Mouse (Mus musculus): ENCODE data around the gene Drc7. TPM values are rescaled to one million over a fixed set of nuclear protein-coding genes. Genes with fewer than 3 reads are reported as not detected.

Gene Drc7
- polyA plus RNA-seq, 2 experiments, result 0.10 TPM; not detected in 1

DNA sequence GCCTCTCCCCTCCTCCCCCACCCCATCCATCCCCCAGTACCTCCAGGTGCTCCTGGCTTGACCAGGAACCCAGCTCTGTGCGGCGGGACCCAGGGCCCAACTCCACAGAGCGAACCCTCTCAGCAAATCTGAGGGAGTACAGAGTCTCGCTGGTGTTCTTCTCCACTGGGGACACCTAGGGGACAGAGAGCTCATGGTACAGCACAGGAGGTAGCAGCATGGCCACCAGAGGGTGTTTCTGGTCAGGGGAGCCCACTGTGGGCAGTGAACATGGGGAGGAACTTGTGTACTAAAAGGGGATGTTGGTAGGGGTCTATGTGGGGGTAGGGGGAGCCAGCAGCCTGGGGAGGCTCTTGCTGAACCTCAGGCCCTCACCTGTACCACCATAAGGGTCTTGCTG is 47.1 kb downstream of the Drc7 start:
- no peak for DNase-seq (ENCODE audit: low spot score)
- no peaks in the 10 kb centered on the region for H3K27me3 ChIP-seq (ENCODE audit: control insufficient read depth, insufficient read depth, low read length)
- TF ChIP-seq POLR2A (IDR thresholded peaks at IDR 0.05; ENCODE audit: borderline replicate concordance, extremely low read depth, insufficient read depth, insufficient read length), result no peak
- ATAC-seq (ENCODE audit: low FRiP score, low read depth), result no peak
- H3K9ac ChIP-seq (ENCODE audit: low read depth, low read length, severe bottlenecking), result no peak overlapping the region
- WGBS, result 80% methylated on average over 4 of the region's 4 CpGs
- no peak overlapping the region for H3K4me2 ChIP-seq (replicated peaks; ENCODE audit: low read depth, low read length, severe bottlenecking)
- H3K9me3 ChIP-seq (ENCODE audit: control insufficient read depth, low read length), result no peaks in the 10 kb centered on the region
- no peak overlapping the region for H3K4me3 ChIP-seq (replicated peaks; ENCODE audit: low read length)
- H3K4me1 ChIP-seq (ENCODE audit: control insufficient read depth, insufficient read depth, low read length), result no peaks in the 10 kb centered on the region
- H3K36me3 ChIP-seq (ENCODE audit: control insufficient read depth, insufficient read depth, low read length), result peaks cover 65% of the 10 kb centered on the region
- no peak overlapping the region for H3K27ac ChIP-seq (replicated peaks; ENCODE audit: low read depth, low read length)

DNA sequence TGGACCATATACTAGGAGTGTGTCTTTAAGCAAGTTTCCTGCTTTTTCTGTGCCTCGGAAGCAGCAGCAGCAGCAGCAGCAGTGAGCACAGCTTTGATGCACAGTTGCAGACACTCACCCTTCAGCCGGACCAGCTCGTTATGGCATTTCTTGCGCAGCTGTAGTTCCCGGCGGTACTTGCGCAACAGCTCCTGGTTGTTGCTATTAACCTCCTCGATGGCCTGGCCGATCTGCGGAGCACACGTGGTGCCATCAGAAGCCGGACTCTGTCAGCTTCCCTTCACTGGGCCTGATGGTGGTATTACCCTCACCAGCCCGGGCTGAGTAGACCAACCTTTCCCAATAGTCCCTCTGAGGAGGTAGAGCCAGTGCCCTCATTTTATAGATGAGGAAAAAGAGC is 52.4 kb downstream of the Drc7 start:
- H3K27ac ChIP-seq (replicated peaks; ENCODE audit: low read depth, low read length), result no peak overlapping the region
- TF ChIP-seq POLR2A (IDR thresholded peaks at IDR 0.05; ENCODE audit: borderline replicate concordance, extremely low read depth, insufficient read depth, insufficient read length), result no peak
- DNase-seq (ENCODE audit: low spot score) (no peak), ATAC-seq (ENCODE audit: low FRiP score, low read depth) (no peak)
- H3K9ac ChIP-seq (ENCODE audit: low read depth, low read length, severe bottlenecking), result no peak overlapping the region
- no peaks in the 10 kb centered on the region for H3K9me3 ChIP-seq (ENCODE audit: control insufficient read depth, low read length)
- 85% methylated on average over 13 of the region's 13 CpGs for WGBS
- no peaks in the 10 kb centered on the region for H3K27me3 ChIP-seq (ENCODE audit: control insufficient read depth, insufficient read depth, low read length)
- H3K4me2 ChIP-seq (replicated peaks; ENCODE audit: low read depth, low read length, severe bottlenecking), result no peak overlapping the region
- no peaks in the 10 kb centered on the region for H3K4me1 ChIP-seq (ENCODE audit: control insufficient read depth, insufficient read depth, low read length)
- no peak overlapping the region for H3K4me3 ChIP-seq (replicated peaks; ENCODE audit: low read length)
- H3K36me3 ChIP-seq (ENCODE audit: control insufficient read depth, insufficient read depth, low read length), result peaks cover 40% of the 10 kb centered on the region

DNA sequence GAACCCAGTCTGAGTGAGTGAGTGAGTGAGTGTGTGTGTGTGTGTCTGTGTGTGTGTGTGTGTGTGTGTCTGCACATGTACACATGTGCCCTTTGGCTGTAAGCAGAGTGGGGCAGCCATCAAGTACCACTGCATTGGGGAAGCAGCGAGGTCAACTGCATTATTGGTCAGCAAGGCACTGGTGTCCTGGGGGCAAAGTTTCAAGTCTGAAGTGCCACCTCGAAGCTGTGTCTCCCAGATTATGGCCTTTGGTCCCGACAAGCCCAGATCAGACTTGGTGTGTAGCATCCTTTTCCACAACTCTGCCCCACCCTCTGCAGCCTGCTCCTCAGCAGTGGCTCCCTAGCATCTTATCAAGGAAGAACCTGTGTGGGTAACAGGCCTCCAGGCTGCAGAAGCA is 57.7 kb downstream of the Drc7 start:
- Histone ChIP-seq H3K4me1 (ENCODE audit: control insufficient read depth, insufficient read depth, low read length) (no peaks in the 10 kb centered on the region), H3K27ac (replicated peaks; ENCODE audit: low read depth, low read length) (no peak overlapping the region), H3K9me3 (ENCODE audit: control insufficient read depth, low read length) (no peaks in the 10 kb centered on the region), H3K27me3 (ENCODE audit: control insufficient read depth, insufficient read depth, low read length) (no peaks in the 10 kb centered on the region), H3K4me3 (replicated peaks; ENCODE audit: low read length) (no peak overlapping the region), H3K4me2 (replicated peaks; ENCODE audit: low read depth, low read length, severe bottlenecking) (no peak overlapping the region), H3K36me3 (ENCODE audit: control insufficient read depth, insufficient read depth, low read length) (peaks cover 13% of the 10 kb centered on the region), H3K9ac (ENCODE audit: low read depth, low read length, severe bottlenecking) (no peak overlapping the region)
- ATAC-seq (ENCODE audit: low FRiP score, low read depth) (no peak), DNase-seq (ENCODE audit: low spot score) (no peak)
- WGBS, result 83% methylated on average over 3 of the region's 3 CpGs
- no peak for TF ChIP-seq POLR2A (IDR thresholded peaks at IDR 0.05; ENCODE audit: borderline replicate concordance, extremely low read depth, insufficient read depth, insufficient read length)

DNA sequence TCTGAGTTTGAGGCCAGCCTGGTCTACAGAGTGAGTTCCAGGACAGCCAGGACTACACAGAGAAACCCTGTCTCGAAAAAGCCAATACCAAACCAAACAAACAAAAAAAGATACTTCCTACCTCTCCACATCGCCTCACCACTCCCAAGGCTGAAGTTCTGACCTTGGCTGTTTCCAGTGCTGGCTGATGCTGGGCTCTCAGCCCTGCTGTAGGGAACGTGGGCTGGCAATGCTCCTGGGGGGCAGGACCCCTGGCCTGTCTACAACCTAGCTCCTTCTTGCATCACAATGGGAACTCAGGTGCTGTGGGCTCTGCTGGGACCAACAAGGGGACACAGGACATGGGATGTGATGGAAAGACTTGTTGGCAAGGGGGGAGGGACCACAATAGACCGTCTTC is 58.2 kb downstream of the Drc7 start:
- DNase-seq (ENCODE audit: low spot score) (no peak), ATAC-seq (ENCODE audit: low FRiP score, low read depth) (no peak)
- Histone ChIP-seq H3K9ac (ENCODE audit: low read depth, low read length, severe bottlenecking) (no peak overlapping the region), H3K27me3 (ENCODE audit: control insufficient read depth, insufficient read depth, low read length) (no peaks in the 10 kb centered on the region), H3K9me3 (ENCODE audit: control insufficient read depth, low read length) (no peaks in the 10 kb centered on the region), H3K36me3 (ENCODE audit: control insufficient read depth, insufficient read depth, low read length) (peaks cover 10% of the 10 kb centered on the region), H3K4me2 (replicated peaks; ENCODE audit: low read depth, low read length, severe bottlenecking) (no peak overlapping the region), H3K4me1 (ENCODE audit: control insufficient read depth, insufficient read depth, low read length) (no peaks in the 10 kb centered on the region), H3K27ac (replicated peaks; ENCODE audit: low read depth, low read length) (no peak overlapping the region), H3K4me3 (replicated peaks; ENCODE audit: low read length) (no peak overlapping the region)
- TF ChIP-seq POLR2A (IDR thresholded peaks at IDR 0.05; ENCODE audit: borderline replicate concordance, extremely low read depth, insufficient read depth, insufficient read length), result no peak
- 78% methylated on average over 4 of the region's 4 CpGs for WGBS

DNA sequence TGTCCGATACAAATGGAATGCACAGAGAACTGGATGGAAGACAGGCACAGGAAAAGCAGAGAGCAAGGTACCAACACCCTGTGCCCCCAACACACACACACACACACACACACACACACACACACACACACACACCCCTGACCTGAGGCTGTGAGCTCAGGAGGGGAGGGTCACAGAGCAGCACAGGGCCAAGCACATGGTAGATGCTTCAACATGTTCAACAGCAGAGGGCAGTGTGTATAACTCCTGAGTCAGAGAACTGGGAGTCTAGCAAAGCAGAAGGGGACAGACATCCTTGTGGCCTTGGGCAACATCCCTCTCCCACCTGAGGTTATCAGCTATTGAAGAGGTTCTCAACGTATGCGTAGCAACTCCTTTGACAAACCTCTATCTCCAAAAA is 58.8 kb downstream of the Drc7 start:
- Histone ChIP-seq H3K9ac (ENCODE audit: low read depth, low read length, severe bottlenecking) (no peak overlapping the region), H3K9me3 (ENCODE audit: control insufficient read depth, low read length) (no peaks in the 10 kb centered on the region), H3K27ac (replicated peaks; ENCODE audit: low read depth, low read length) (no peak overlapping the region), H3K4me1 (ENCODE audit: control insufficient read depth, insufficient read depth, low read length) (no peaks in the 10 kb centered on the region), H3K4me2 (replicated peaks; ENCODE audit: low read depth, low read length, severe bottlenecking) (no peak overlapping the region), H3K36me3 (ENCODE audit: control insufficient read depth, insufficient read depth, low read length) (peaks cover 4% of the 10 kb centered on the region; the same call in 1 of the 2 replicates), H3K27me3 (ENCODE audit: control insufficient read depth, insufficient read depth, low read length) (no peaks in the 10 kb centered on the region), H3K4me3 (replicated peaks; ENCODE audit: low read length) (no peak overlapping the region)
- ATAC-seq (ENCODE audit: low FRiP score, low read depth), result no peak
- no peak for TF ChIP-seq POLR2A (IDR thresholded peaks at IDR 0.05; ENCODE audit: borderline replicate concordance, extremely low read depth, insufficient read depth, insufficient read length)
- WGBS, result 62% methylated on average over 3 of the region's 3 CpGs
- peak; percentile 54 for DNase-seq (ENCODE audit: low spot score)

DNA sequence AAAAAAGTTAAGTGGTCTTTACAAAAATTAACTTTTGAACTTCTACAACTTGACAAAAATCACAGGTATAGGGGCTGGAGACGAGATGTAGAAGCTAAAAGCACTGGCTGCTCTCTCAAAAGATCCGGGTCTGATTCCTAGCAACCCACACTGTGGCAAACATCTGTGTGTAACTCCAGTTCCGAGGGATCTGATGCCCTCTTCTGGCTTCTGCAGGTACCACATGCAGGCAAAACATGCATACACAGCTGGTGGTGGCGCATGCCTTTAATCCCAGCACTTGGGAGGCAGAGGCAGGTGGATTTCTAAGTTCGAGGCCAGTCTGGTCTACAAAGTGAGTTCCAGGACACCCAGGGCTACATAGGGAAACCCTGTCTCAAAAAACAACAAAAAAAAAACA is 68.6 kb downstream of the Drc7 start:
- Histone ChIP-seq H3K4me3 (replicated peaks; ENCODE audit: low read length) (no peak overlapping the region), H3K27ac (replicated peaks; ENCODE audit: low read depth, low read length) (no peak overlapping the region), H3K36me3 (ENCODE audit: control insufficient read depth, insufficient read depth, low read length) (peaks cover 3% of the 10 kb centered on the region), H3K9me3 (ENCODE audit: control insufficient read depth, low read length) (no peaks in the 10 kb centered on the region), H3K4me2 (replicated peaks; ENCODE audit: low read depth, low read length, severe bottlenecking) (no peak overlapping the region), H3K4me1 (ENCODE audit: control insufficient read depth, insufficient read depth, low read length) (no peaks in the 10 kb centered on the region), H3K27me3 (ENCODE audit: control insufficient read depth, insufficient read depth, low read length) (no peaks in the 10 kb centered on the region), H3K9ac (ENCODE audit: low read depth, low read length, severe bottlenecking) (no peak overlapping the region)
- no peak for TF ChIP-seq POLR2A (IDR thresholded peaks at IDR 0.05; ENCODE audit: borderline replicate concordance, extremely low read depth, insufficient read depth, insufficient read length)
- WGBS, result 94% methylated on average over 5 of the region's 5 CpGs
- no peak for ATAC-seq (ENCODE audit: low FRiP score, low read depth)
- DNase-seq (ENCODE audit: low spot score), result no peak
